Comparison of ENCODE assay signal across 9 mouse cellular contexts in the genomic region with DNA sequence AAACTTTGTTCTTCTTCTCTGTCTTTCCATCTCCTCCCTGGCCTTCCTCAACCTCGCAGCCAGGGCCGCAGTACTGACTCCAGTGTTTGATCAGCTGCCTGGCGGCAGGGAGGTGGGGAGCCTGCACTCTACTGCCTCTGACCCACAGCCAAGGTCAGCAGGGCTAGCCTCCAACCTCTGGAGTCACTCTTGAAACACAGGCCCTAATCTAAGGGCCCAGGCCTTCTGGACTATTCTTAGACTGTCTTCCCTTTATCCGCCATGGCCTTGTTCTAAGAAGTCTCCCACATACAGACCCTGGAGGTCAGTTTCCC. TPM values are rescaled to one million over a fixed set of nuclear protein-coding genes. Genes with fewer than 3 reads are reported as not detected.
A peak's percentile ranks its signal among the peaks of the same experiment; 100 is the strongest.
DNase-seq lines count a peak whose midpoint lies in the region; ATAC-seq lines count a peak whose summit lies in the region.
"Had no signal": no experiment of that assay in that cellular context is flagged by ENCODE, and none has a peak within 500 bp of the region (broad histone marks: within the 10 kb centered on the region; RNA-seq: fewer than 3 reads in every experiment).

No protein-coding gene starts in this region.

- H3K36me3 ChIP-seq in heart, embryonic 10.5 days, result no peaks in the 10 kb centered on the region
- no peaks in the 10 kb centered on the region for H3K36me3 ChIP-seq in midbrain, embryonic 10.5 days
- H3K36me3 ChIP-seq in midbrain, embryonic 14.5 days (ENCODE audit: control insufficient read depth, insufficient read depth, low read length), result no peaks in the 10 kb centered on the region
- H3K36me3 ChIP-seq in hindbrain, embryonic 15.5 days, result no peaks in the 10 kb centered on the region
- H3K36me3 ChIP-seq in stomach, embryonic 14.5 days (ENCODE audit: control insufficient read depth, insufficient read depth, low read length), result no peaks in the 10 kb centered on the region

- no peaks in the 10 kb centered on the region for H3K9me3 ChIP-seq in heart, embryonic 10.5 days
- H3K9me3 ChIP-seq in midbrain, embryonic 10.5 days (replicated peaks), result no peaks in the 10 kb centered on the region
- no peaks in the 10 kb centered on the region for H3K9me3 ChIP-seq in midbrain, embryonic 14.5 days (ENCODE audit: control insufficient read depth, low read length)
- H3K9me3 ChIP-seq in hindbrain, embryonic 15.5 days, result no peaks in the 10 kb centered on the region
- no peaks in the 10 kb centered on the region for H3K9me3 ChIP-seq in stomach, embryonic 14.5 days (ENCODE audit: control insufficient read depth, low read depth, low read length)

- no peak for DNase-seq in heart, embryonic 10.5 days (ENCODE audit: low spot score)
- no peak for DNase-seq in heart, adult 9 months (ENCODE audit: low spot score in 2 of 2)
- DNase-seq in midbrain, embryonic 10.5 days (ENCODE audit: low spot score), result no peak
- DNase-seq in midbrain, embryonic 14.5 days, result no peak
- DNase-seq in thymus, postnatal 25 days, result no peak
- DNase-seq in thymus, postnatal 10 days (ENCODE audit: low spot score in 2 of 2), result no peak
- DNase-seq: adrenal gland, postnatal 25 days had no signal

- H3K4me3 ChIP-seq in heart, embryonic 10.5 days, result peak overlapping the region; percentile 24
- no peak overlapping the region for H3K4me3 ChIP-seq in midbrain, embryonic 10.5 days
- no peak overlapping the region for H3K4me3 ChIP-seq in midbrain, embryonic 14.5 days (replicated peaks; ENCODE audit: low read depth, low read length)
- no peak overlapping the region for H3K4me3 ChIP-seq in hindbrain, embryonic 15.5 days
- no peak overlapping the region for H3K4me3 ChIP-seq in stomach, embryonic 14.5 days (ENCODE audit: low read depth, low read length)

- peak overlapping the region; percentile 91 for H3K27ac ChIP-seq in heart, embryonic 10.5 days
- peak overlapping the region; percentile 76 for H3K27ac ChIP-seq in midbrain, embryonic 10.5 days (replicated peaks)
- no peak overlapping the region for H3K27ac ChIP-seq in midbrain, embryonic 14.5 days (replicated peaks; ENCODE audit: low read depth, low read length)
- 0 out of 2 replicates have a peak overlapping the region, but pooled peaks have one; percentile 5 for H3K27ac ChIP-seq in hindbrain, embryonic 15.5 days (replicated peaks)
- H3K27ac ChIP-seq in stomach, embryonic 14.5 days (ENCODE audit: low read length), result peak overlapping the region; percentile 94

- H3K4me1 ChIP-seq in heart, embryonic 10.5 days, result peaks cover 45% of the 10 kb centered on the region
- peaks cover 36% of the 10 kb centered on the region for H3K4me1 ChIP-seq in midbrain, embryonic 10.5 days
- H3K4me1 ChIP-seq in midbrain, embryonic 14.5 days (ENCODE audit: control insufficient read depth, insufficient read depth, low read length), result no peaks in the 10 kb centered on the region
- no peaks in the 10 kb centered on the region for H3K4me1 ChIP-seq in hindbrain, embryonic 15.5 days (replicated peaks)
- H3K4me1 ChIP-seq in stomach, embryonic 14.5 days (ENCODE audit: control insufficient read depth, insufficient read depth, low read length), result peaks cover 21% of the 10 kb centered on the region

- H3K4me2 ChIP-seq in midbrain, embryonic 14.5 days (ENCODE audit: low read length), result no peak overlapping the region
- no peak overlapping the region for H3K4me2 ChIP-seq in hindbrain, embryonic 15.5 days
- peak overlapping the region; percentile 25; the same call in 1 of the 2 replicates for H3K4me2 ChIP-seq in stomach, embryonic 14.5 days (replicated peaks; ENCODE audit: low read depth, low read length)

- ATAC-seq in midbrain, embryonic 14.5 days (ENCODE audit: low FRiP score, low TSS enrichment), result no peak
- ATAC-seq in hindbrain, embryonic 15.5 days (ENCODE audit: low FRiP score, low read depth), result no peak
- no peak for ATAC-seq in stomach, embryonic 14.5 days (ENCODE audit: insufficient number of reproducible peaks, insufficient read depth, low FRiP score, low read depth)

- no peaks in the 10 kb centered on the region for H3K27me3 ChIP-seq in heart, embryonic 10.5 days (ENCODE audit: insufficient read depth, poor library complexity, severe bottlenecking)
- H3K27me3 ChIP-seq in midbrain, embryonic 10.5 days (ENCODE audit: low read depth, poor library complexity, severe bottlenecking), result no peaks in the 10 kb centered on the region
- H3K27me3 ChIP-seq in midbrain, embryonic 14.5 days (ENCODE audit: control insufficient read depth, insufficient read depth, low read length), result no peaks in the 10 kb centered on the region
- no peaks in the 10 kb centered on the region for H3K27me3 ChIP-seq in hindbrain, embryonic 15.5 days
- no peaks in the 10 kb centered on the region for H3K27me3 ChIP-seq in stomach, embryonic 14.5 days (ENCODE audit: control insufficient read depth, insufficient read depth, low read length)

- H3K9ac ChIP-seq in midbrain, embryonic 14.5 days (replicated peaks; ENCODE audit: low read length), result no peak overlapping the region
- H3K9ac ChIP-seq in hindbrain, embryonic 15.5 days, result no peak overlapping the region
- H3K9ac ChIP-seq in stomach, embryonic 14.5 days (replicated peaks; ENCODE audit: low read depth, low read length), result peak overlapping the region; percentile 32

- WGBS in heart, embryonic 10.5 days, result 41% methylated on average over 4 of the region's 4 CpGs
- 62% methylated on average over 4 of the region's 4 CpGs for whole genome bisulfite sequencing in midbrain, embryonic 10.5 days
- 75% methylated on average over 4 of the region's 4 CpGs for WGBS in midbrain, embryonic 14.5 days
- WGBS in hindbrain, embryonic 15.5 days, result 71% methylated on average over 4 of the region's 4 CpGs
- 54% methylated on average over 4 of the region's 4 CpGs for WGBS in stomach, embryonic 14.5 days

RNA-seq across cellular contexts. Expression of a gene that starts 41.7 kb away (rescaled TPM):
- polyA plus RNA-seq in heart, embryonic 10.5 days (2016; fragmentation: Nextera tagmentation; extraction: Ambion mirVana), result 34.5 and 37.5 TPM in 2 replicates
- polyA plus RNA-seq in midbrain, embryonic 10.5 days (2016; fragmentation: Nextera tagmentation; extraction: Ambion mirVana), result 29.0 and 29.4 TPM in 2 replicates
- polyA plus RNA-seq in midbrain, embryonic 14.5 days (2014; fragmentation: Nextera tagmentation; extraction: Ambion mirVana), result 7.3 and 14.8 TPM in 2 replicates
- polyA plus RNA-seq in hindbrain, embryonic 15.5 days (2015; fragmentation: Nextera tagmentation; extraction: Ambion mirVana), result 11.8 and 12.0 TPM in 2 replicates
- 75.4 and 77.1 TPM in 2 replicates for polyA plus RNA-seq in stomach, embryonic 14.5 days (2014; fragmentation: Nextera tagmentation; extraction: Ambion mirVana)

RNA-seq across cellular contexts. Expression of a gene that starts 45.2 kb away (rescaled TPM):
- polyA plus RNA-seq in heart, embryonic 10.5 days (2016; fragmentation: Nextera tagmentation; extraction: Ambion mirVana), result 311 and 315 TPM in 2 replicates
- polyA plus RNA-seq in midbrain, embryonic 10.5 days (2016; fragmentation: Nextera tagmentation; extraction: Ambion mirVana), result 285 and 291 TPM in 2 replicates
- polyA plus RNA-seq in midbrain, embryonic 14.5 days (2014; fragmentation: Nextera tagmentation; extraction: Ambion mirVana), result 219 and 234 TPM in 2 replicates
- polyA plus RNA-seq in hindbrain, embryonic 15.5 days (2015; fragmentation: Nextera tagmentation; extraction: Ambion mirVana), result 211 and 212 TPM in 2 replicates
- polyA plus RNA-seq in stomach, embryonic 14.5 days (2014; fragmentation: Nextera tagmentation; extraction: Ambion mirVana), result 242 and 259 TPM in 2 replicates
